Mouse (Mus musculus): ENCODE data around the gene Spock1. TPM values are rescaled to one million over a fixed set of nuclear protein-coding genes. Genes with fewer than 3 reads are reported as not detected.

Gene Spock1
- polyA plus RNA-seq, 1 experiment from 2014 or later = 48.1 TPM

GRCm38 (mm10) chr13:57830896-57831295, 77.2 kb downstream of the Spock1 start:
- H3K4me3 ChIP-seq (replicated peaks; ENCODE audit: low read length) = no peak overlapping the region
- H3K27me3 ChIP-seq (replicated peaks; ENCODE audit: control insufficient read depth, insufficient read depth, low read length) = no peaks in the 10 kb centered on the region
- WGBS = 40% methylated on average over 7 of the region's 7 CpGs
- H3K27ac ChIP-seq (ENCODE audit: low read length) = 0 out of 2 replicates have a peak overlapping the region, but pooled peaks have one; percentile 34
- peaks cover 3% of the 10 kb centered on the region; the same call in 1 of the 2 replicates for H3K9me3 ChIP-seq (ENCODE audit: control insufficient read depth, low read length)
- no peak overlapping the region for H3K9ac ChIP-seq (replicated peaks; ENCODE audit: low read depth, low read length)
- ATAC-seq = no peak
- no peak overlapping the region for H3K4me2 ChIP-seq (ENCODE audit: low read length)
- H3K4me1 ChIP-seq (replicated peaks; ENCODE audit: control insufficient read depth, insufficient read depth, low read length) = peaks cover 17% of the 10 kb centered on the region
- no peaks in the 10 kb centered on the region for H3K36me3 ChIP-seq (ENCODE audit: control insufficient read depth, insufficient read depth)

- Histone ChIP-seq H3K27ac (ENCODE audit: low read length) (no peak overlapping the region), H3K36me3 (ENCODE audit: control insufficient read depth, insufficient read depth) (no peaks in the 10 kb centered on the region), H3K4me1 (replicated peaks; ENCODE audit: control insufficient read depth, insufficient read depth, low read length) (peaks cover 17% of the 10 kb centered on the region), H3K4me2 (ENCODE audit: low read length) (no peak overlapping the region), H3K4me3 (replicated peaks; ENCODE audit: low read length) (no peak overlapping the region), H3K9me3 (ENCODE audit: control insufficient read depth, low read length) (peaks cover 3% of the 10 kb centered on the region; the same call in 1 of the 2 replicates), H3K9ac (replicated peaks; ENCODE audit: low read depth, low read length) (no peak overlapping the region), H3K27me3 (replicated peaks; ENCODE audit: control insufficient read depth, insufficient read depth, low read length) (no peaks in the 10 kb centered on the region)
- no peak for ATAC-seq
- WGBS = 39% methylated on average over 2 of the region's 2 CpGs
Observed at GRCm38 (mm10) chr13:57830091-57830490, 78.0 kb downstream of the Spock1 start.

- no peak overlapping the region for H3K27ac ChIP-seq (ENCODE audit: low read length)
Observed at GRCm38 (mm10) chr13:57816276-57816675, 91.9 kb downstream of the Spock1 start.

GRCm38 (mm10) chr13:57812643-57813042, 95.5 kb downstream of the Spock1 start:
- Histone ChIP-seq H3K9ac (replicated peaks; ENCODE audit: low read depth, low read length) (no peak overlapping the region), H3K27ac (ENCODE audit: low read length) (no peak overlapping the region), H3K36me3 (ENCODE audit: control insufficient read depth, insufficient read depth) (no peaks in the 10 kb centered on the region), H3K27me3 (replicated peaks; ENCODE audit: control insufficient read depth, insufficient read depth, low read length) (no peaks in the 10 kb centered on the region), H3K9me3 (ENCODE audit: control insufficient read depth, low read length) (peaks cover 4% of the 10 kb centered on the region; the same call in 1 of the 2 replicates), H3K4me2 (ENCODE audit: low read length) (no peak overlapping the region), H3K4me1 (replicated peaks; ENCODE audit: control insufficient read depth, insufficient read depth, low read length) (no peaks in the 10 kb centered on the region), H3K4me3 (replicated peaks; ENCODE audit: low read length) (no peak overlapping the region)
- no peak for ATAC-seq
- 92% methylated on average over 7 of the region's 7 CpGs for WGBS

More at GRCm38 (mm10) chr13:57816276-57816675, 91.9 kb downstream of the Spock1 start:
- WGBS = 71% methylated on average over 11 of the region's 11 CpGs
- H3K4me2 ChIP-seq (ENCODE audit: low read length) = no peak overlapping the region
- no peak overlapping the region for H3K9ac ChIP-seq (replicated peaks; ENCODE audit: low read depth, low read length)
- no peaks in the 10 kb centered on the region for H3K4me1 ChIP-seq (replicated peaks; ENCODE audit: control insufficient read depth, insufficient read depth, low read length)
- H3K36me3 ChIP-seq (ENCODE audit: control insufficient read depth, insufficient read depth) = no peaks in the 10 kb centered on the region
- peaks cover 4% of the 10 kb centered on the region; the same call in 1 of the 2 replicates for H3K9me3 ChIP-seq (ENCODE audit: control insufficient read depth, low read length)
- H3K4me3 ChIP-seq (replicated peaks; ENCODE audit: low read length) = no peak overlapping the region
- no peak for ATAC-seq
- H3K27me3 ChIP-seq (replicated peaks; ENCODE audit: control insufficient read depth, insufficient read depth, low read length) = no peaks in the 10 kb centered on the region

GRCm38 (mm10) chr13:57811253-57811652, 96.9 kb downstream of the Spock1 start:
- no peak for ATAC-seq
- 89% methylated on average over 2 of the region's 2 CpGs for whole genome bisulfite sequencing
- H3K4me3 ChIP-seq (replicated peaks; ENCODE audit: low read length) = no peak overlapping the region
- no peaks in the 10 kb centered on the region for H3K9me3 ChIP-seq (ENCODE audit: control insufficient read depth, low read length)
- H3K36me3 ChIP-seq (ENCODE audit: control insufficient read depth, insufficient read depth) = no peaks in the 10 kb centered on the region
- no peak overlapping the region for H3K27ac ChIP-seq (ENCODE audit: low read length)
- no peak overlapping the region for H3K9ac ChIP-seq (replicated peaks; ENCODE audit: low read depth, low read length)
- H3K4me1 ChIP-seq (replicated peaks; ENCODE audit: control insufficient read depth, insufficient read depth, low read length) = 0 out of 2 replicates have a peak, but pooled peaks cover 2% of the 10 kb centered on the region
- no peaks in the 10 kb centered on the region for H3K27me3 ChIP-seq (replicated peaks; ENCODE audit: control insufficient read depth, insufficient read depth, low read length)
- H3K4me2 ChIP-seq (ENCODE audit: low read length) = no peak overlapping the region

GRCm38 (mm10) chr13:57810816-57811215, 97.3 kb downstream of the Spock1 start:
- ATAC-seq = no peak
- Histone ChIP-seq H3K4me2 (ENCODE audit: low read length) (no peak overlapping the region), H3K36me3 (ENCODE audit: control insufficient read depth, insufficient read depth) (no peaks in the 10 kb centered on the region), H3K9me3 (ENCODE audit: control insufficient read depth, low read length) (no peaks in the 10 kb centered on the region), H3K4me1 (replicated peaks; ENCODE audit: control insufficient read depth, insufficient read depth, low read length) (0 out of 2 replicates have a peak, but pooled peaks cover 3% of the 10 kb centered on the region), H3K27me3 (replicated peaks; ENCODE audit: control insufficient read depth, insufficient read depth, low read length) (no peaks in the 10 kb centered on the region), H3K4me3 (replicated peaks; ENCODE audit: low read length) (no peak overlapping the region), H3K27ac (ENCODE audit: low read length) (no peak overlapping the region), H3K9ac (replicated peaks; ENCODE audit: low read depth, low read length) (no peak overlapping the region)
- WGBS = 70% methylated on average over 2 of the region's 2 CpGs

GRCm38 (mm10) chr13:57810083-57810482, 98.0 kb downstream of the Spock1 start:
- no peak for ATAC-seq
- no peaks in the 10 kb centered on the region for H3K9me3 ChIP-seq (ENCODE audit: control insufficient read depth, low read length)

GRCm38 (mm10) chr13:57809603-57810002, 98.5 kb downstream of the Spock1 start:
- 87% methylated on average over 11 of the region's 11 CpGs for WGBS
- ATAC-seq = no peak

More at GRCm38 (mm10) chr13:57810083-57810482, 98.0 kb downstream of the Spock1 start:
- 0 out of 2 replicates have a peak, but pooled peaks cover 3% of the 10 kb centered on the region for H3K4me1 ChIP-seq (replicated peaks; ENCODE audit: control insufficient read depth, insufficient read depth, low read length)
- WGBS = 89% methylated on average over 5 of the region's 5 CpGs
- no peak overlapping the region for H3K27ac ChIP-seq (ENCODE audit: low read length)
- H3K36me3 ChIP-seq (ENCODE audit: control insufficient read depth, insufficient read depth) = no peaks in the 10 kb centered on the region
- no peak overlapping the region for H3K4me3 ChIP-seq (replicated peaks; ENCODE audit: low read length)
- no peak overlapping the region for H3K9ac ChIP-seq (replicated peaks; ENCODE audit: low read depth, low read length)
- no peaks in the 10 kb centered on the region for H3K27me3 ChIP-seq (replicated peaks; ENCODE audit: control insufficient read depth, insufficient read depth, low read length)
- H3K4me2 ChIP-seq (ENCODE audit: low read length) = no peak overlapping the region

GRCm38 (mm10) chr13:57806816-57807215, 101.3 kb downstream of the Spock1 start:
- Histone ChIP-seq H3K27me3 (replicated peaks; ENCODE audit: control insufficient read depth, insufficient read depth, low read length) (no peaks in the 10 kb centered on the region), H3K4me1 (replicated peaks; ENCODE audit: control insufficient read depth, insufficient read depth, low read length) (0 out of 2 replicates have a peak, but pooled peaks cover 3% of the 10 kb centered on the region), H3K9ac (replicated peaks; ENCODE audit: low read depth, low read length) (no peak overlapping the region), H3K4me3 (replicated peaks; ENCODE audit: low read length) (no peak overlapping the region), H3K27ac (ENCODE audit: low read length) (no peak overlapping the region), H3K4me2 (ENCODE audit: low read length) (no peak overlapping the region), H3K9me3 (ENCODE audit: control insufficient read depth, low read length) (no peaks in the 10 kb centered on the region), H3K36me3 (ENCODE audit: control insufficient read depth, insufficient read depth) (no peaks in the 10 kb centered on the region)
- whole genome bisulfite sequencing = 79% methylated on average over 3 of the region's 3 CpGs
- ATAC-seq = no peak

More at GRCm38 (mm10) chr13:57809603-57810002, 98.5 kb downstream of the Spock1 start:
- H3K9me3 ChIP-seq (ENCODE audit: control insufficient read depth, low read length) = no peaks in the 10 kb centered on the region
- no peak overlapping the region for H3K9ac ChIP-seq (replicated peaks; ENCODE audit: low read depth, low read length)
- H3K4me1 ChIP-seq (replicated peaks; ENCODE audit: control insufficient read depth, insufficient read depth, low read length) = 0 out of 2 replicates have a peak, but pooled peaks cover 3% of the 10 kb centered on the region
- no peak overlapping the region for H3K4me3 ChIP-seq (replicated peaks; ENCODE audit: low read length)
- H3K36me3 ChIP-seq (ENCODE audit: control insufficient read depth, insufficient read depth) = no peaks in the 10 kb centered on the region
- no peaks in the 10 kb centered on the region for H3K27me3 ChIP-seq (replicated peaks; ENCODE audit: control insufficient read depth, insufficient read depth, low read length)
- no peak overlapping the region for H3K4me2 ChIP-seq (ENCODE audit: low read length)
- H3K27ac ChIP-seq (ENCODE audit: low read length) = no peak overlapping the region
